Mouse (Mus musculus): ENCODE measurements around the gene Ipo11. TPM values are rescaled to one million over a fixed set of nuclear protein-coding genes. Genes with fewer than 3 reads are reported as not detected.
"Not testable (repeated sequence)": the region's sequence is repeated elsewhere in the genome, so short reads cannot be mapped to it uniquely, and the experiment has no call there.

Gene Ipo11
- polyA plus RNA-seq, 1 experiment: 48.6 TPM

DNA sequence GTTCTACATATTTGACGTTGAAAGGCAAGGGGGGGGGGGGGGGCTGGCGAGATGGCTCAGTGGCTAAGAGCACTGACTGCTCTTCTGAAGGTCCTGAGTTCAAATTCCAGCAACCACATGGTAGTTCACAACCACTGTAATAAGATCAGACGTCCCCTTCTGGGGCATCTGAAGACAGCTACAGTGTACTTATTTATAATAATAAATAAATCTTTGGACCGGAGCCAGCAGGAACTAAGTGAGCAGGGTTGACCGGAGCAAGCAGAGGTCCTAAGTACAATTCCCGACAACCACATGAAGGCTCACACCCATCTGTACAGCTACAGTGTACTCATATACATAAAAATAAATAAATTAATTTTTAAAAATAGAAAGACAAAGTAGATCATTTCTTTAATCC, 31.6 kb downstream of the Ipo11 start:
- not testable (repeated sequence) for DNase-seq (ENCODE audit: extremely low spot score in 1 of 2, low spot score in 1 of 2)

DNA sequence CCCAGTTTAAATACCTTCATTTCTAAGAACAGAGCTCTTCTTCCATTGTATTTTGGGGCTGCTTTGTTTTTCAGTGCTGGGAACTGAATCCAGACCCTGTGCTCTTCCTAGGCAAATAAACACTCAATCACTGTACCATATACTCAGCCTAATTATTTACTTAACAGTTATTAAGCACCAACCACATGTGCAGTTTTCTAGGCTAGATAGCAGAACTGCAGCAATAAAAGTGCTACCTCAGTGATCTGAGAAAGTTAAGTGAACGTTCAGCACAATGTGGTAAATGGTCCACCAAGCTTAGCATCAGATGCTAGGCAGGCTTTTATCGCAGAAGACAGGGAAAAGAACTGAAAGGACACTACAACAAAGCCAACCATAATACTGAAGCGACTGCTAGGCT, 32.1 kb downstream of the Ipo11 start:
- no peak for DNase-seq (ENCODE audit: extremely low spot score in 1 of 2, low spot score in 1 of 2)

DNA sequence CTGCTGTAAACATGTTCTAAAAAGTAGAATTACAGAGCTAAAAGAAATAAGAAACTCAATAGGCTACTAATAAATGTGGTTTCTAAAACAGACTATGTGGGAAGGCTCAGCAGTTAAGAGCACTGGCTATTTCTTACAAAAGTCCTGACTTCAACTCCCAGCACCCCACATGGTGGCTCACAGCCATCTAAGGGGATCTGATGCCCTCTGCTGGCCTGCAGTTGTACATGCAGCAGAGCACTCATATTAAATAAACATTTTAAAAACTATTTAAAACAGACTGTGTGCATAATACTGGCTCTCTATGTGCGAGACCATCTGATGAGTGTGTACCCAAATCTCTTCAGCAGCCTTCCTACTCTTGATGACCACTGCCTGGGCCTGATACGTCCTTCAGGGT, 42.5 kb downstream of the Ipo11 start:
- DNase-seq (ENCODE audit: extremely low spot score in 1 of 2, low spot score in 1 of 2): no peak

DNA sequence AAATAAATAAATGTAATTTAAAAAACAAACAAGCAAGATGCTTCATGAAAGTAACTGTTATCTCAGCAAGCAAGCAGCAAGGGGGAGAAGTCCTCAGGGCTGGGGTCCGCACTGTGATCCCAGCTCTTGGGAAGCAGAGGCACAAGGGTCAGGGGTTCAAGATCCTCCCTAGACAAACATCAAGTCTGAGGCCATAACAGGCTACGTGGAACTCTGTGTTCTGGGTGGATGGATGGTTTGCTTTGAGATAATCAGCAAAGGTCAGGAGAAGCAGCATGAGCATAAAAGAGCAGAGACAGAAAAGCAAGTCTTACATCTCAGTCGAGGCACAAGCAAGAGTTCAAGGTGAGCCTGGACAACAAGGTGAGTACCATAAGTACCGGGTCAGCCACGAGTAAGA, 43.1 kb downstream of the Ipo11 start:
- DNase-seq (ENCODE audit: extremely low spot score in 1 of 2, low spot score in 1 of 2): no peak

DNA sequence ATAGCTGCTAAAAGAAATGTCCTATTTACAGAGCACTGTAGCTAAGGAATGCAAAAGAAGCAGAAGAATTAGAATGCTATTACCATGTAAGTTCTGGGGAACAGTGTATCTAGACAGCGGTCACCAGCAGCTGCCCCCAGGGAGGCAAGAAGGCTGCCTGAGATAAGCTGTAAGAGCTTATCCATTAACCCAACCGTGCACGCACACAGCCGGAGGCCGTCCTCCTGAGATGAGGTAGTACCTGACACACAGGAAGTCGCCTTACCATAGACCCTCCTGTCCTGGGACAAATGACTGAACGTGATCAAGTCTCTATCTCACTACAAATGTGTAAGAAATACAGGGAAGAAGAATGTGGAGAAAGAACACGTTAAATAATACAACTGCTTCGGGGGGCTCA, 43.6 kb downstream of the Ipo11 start:
- DNase-seq (ENCODE audit: extremely low spot score in 1 of 2, low spot score in 1 of 2): no peak

DNA sequence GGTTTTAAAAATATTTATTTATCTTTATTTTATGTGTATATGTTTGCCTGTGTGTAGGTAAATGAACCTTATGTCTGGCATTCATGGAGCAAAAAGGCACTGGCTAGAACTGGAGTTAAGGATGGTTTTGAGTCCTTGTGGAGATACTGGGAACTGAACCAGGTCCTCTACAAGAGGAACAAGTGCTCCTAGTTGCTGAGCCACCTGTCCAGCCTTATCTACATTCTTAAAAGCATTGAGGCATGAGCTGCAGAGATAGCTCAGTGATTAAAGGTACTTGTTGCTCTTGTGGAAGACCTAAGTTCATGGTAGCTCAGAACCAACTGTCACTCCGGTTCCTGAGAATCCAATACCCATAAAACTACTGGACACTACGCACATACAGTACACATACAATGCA, 49.4 kb downstream of the Ipo11 start:
- DNase-seq (ENCODE audit: extremely low spot score in 1 of 2, low spot score in 1 of 2): no peak

DNA sequence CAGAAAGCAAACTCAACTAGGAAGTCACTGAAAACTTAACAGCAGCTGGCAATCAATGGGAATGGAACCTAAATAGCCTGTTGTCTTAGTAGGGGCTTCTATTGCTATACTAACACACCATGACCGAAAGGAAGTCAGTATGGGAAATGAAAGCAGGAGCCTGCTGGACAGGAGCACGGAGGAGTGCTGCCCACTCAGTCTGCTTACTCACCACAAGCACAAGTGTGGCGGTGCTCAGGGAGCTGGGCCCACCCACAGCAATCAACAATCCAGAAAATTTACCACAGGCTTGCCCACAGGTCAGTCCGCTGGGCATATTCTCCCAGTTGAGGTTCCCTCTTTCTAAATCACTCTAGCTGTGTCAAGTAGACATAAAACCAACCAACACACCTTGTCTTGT, 52.5 kb downstream of the Ipo11 start:
- DNase-seq (ENCODE audit: extremely low spot score in 1 of 2, low spot score in 1 of 2): no peak

DNA sequence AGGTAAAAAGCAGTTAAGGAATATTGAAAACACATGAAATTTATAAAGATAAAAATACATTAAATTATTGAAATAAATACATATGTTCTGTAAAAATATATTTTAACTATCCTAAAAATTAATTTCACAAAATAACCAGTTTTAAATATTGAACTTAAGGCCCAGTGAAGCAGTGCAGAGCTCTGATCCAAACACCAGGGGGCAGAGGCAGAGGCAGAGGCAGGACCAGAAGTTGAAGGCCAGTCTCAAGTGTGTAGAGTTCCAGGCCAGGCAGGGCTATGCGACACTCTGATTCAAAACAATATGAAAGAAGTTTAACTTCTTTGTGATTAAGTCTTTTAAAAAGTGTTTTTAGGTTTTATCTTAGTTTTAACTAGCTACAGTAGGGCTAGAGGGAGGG, 60.5 kb downstream of the Ipo11 start:
- no peak for DNase-seq (ENCODE audit: extremely low spot score in 1 of 2, low spot score in 1 of 2)

DNA sequence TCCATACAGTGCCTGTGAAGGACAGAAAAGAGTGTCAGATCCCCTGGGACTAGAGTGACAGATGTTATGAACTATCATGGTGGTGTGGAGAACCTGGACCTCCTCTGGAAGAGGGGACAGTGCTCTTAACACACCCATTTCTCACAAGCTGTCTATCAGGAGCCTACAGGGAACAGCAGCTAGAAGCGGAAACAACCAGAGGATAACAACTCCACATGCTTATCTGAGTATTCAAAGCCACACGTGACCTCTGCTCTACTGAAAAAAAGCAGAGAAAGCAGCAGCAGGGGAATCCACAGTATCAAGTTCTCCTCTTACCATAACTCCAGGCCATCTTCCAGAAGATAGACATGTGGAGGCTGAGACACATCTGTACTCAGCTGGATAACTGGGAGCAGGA, 71.2 kb downstream of the Ipo11 start:
- no peak for DNase-seq (ENCODE audit: extremely low spot score in 1 of 2, low spot score in 1 of 2)

DNA sequence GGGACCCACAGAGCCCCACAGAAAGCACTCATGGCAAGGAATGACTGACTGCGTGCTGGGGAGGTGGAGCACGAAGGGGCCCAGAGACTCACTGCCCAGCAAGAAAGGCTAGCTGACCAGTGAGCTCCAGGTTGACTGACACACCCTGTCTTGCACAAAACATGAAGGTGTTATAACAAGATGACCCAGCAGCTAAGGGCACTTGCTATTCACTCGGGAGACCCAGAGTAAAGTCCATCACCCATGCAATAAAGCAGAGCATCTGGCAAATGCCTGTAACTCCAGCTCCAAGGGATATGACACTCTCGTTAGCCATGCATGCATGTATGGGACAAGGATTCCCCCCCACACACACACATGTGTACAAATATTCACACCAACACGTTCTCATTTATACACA, 78.0 kb downstream of the Ipo11 start:
- DNase-seq (ENCODE audit: extremely low spot score in 1 of 2, low spot score in 1 of 2): no peak

DNA sequence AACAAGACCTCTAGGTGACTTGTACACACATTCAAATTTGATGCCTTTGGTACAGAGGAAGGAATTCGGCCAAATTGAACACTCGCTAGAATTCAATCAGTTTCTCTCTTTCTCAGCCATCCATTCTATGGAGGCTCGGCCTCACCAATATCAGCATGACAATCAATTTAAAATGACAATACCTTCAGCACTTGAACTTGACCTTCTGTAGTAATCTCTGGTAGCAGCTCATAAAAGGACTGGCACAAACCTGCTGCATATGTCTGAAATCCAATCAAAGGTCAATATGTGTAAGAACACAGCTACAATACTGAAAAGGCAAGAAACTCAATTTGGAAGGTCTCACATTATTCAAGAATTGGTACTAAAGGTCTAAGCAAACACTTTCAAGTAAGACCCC, 80.2 kb downstream of the Ipo11 start:
- DNase-seq (ENCODE audit: extremely low spot score in 1 of 2, low spot score in 1 of 2): no peak

DNA sequence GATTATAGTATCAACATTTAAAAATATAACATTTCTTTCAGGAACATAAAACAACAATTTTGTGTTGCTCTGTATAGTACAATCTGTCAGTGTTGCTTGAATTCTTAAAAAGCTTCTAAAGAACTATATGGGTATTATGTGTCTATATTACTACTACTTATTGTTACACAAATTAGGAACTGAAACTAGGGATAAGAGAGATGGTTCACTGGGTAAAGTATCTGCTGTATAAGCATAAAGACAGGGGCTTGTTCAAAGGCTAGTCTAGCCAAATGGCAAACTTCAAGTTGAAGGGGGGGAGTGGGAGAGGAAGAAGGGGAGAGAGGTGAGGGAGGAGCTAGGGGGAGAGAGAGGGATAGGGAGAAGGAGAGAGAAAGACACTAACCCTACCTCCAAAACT, 89.2 kb downstream of the Ipo11 start:
- no peak for DNase-seq (ENCODE audit: extremely low spot score in 1 of 2, low spot score in 1 of 2)

DNA sequence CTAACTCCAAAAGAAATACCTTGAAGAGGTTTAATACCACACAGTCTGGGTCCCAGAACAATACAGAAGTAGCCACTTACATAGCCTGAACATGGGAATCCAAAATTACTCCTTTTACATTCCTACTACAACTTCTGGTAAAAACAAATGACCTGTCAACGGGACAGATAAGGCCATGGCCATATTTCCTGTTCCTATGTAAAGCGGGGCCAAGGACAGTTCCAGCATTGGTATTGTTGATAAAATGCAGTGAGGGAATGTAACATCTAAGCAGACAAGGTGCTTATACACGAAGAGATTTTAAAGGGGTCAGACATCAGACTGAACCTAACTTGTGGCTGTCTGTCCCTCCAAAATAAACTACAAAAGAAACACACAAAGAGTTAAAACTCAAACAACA, 91.8 kb downstream of the Ipo11 start:
- no peak for DNase-seq (ENCODE audit: extremely low spot score in 1 of 2, low spot score in 1 of 2)

DNA sequence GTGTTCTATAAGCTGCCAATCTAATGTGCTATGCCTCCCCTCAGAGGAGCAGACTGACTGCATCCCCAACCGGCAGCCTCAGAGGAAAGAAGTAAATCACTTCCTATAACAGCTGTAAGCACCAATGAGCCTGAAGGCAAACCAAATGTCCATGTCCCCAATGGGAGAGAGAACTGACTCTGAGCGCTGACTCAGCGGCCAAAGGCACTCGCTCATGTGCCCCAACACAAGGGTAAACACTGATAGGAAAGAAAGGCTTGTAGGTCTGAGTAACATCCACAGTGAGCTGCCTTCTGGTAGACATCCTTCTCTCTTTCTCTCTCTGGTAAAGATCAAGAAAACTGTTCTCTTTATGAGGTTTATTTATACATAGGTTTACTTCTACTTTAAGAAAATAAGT, 94.2 kb downstream of the Ipo11 start:
- DNase-seq (ENCODE audit: extremely low spot score in 1 of 2, low spot score in 1 of 2): no peak

DNA sequence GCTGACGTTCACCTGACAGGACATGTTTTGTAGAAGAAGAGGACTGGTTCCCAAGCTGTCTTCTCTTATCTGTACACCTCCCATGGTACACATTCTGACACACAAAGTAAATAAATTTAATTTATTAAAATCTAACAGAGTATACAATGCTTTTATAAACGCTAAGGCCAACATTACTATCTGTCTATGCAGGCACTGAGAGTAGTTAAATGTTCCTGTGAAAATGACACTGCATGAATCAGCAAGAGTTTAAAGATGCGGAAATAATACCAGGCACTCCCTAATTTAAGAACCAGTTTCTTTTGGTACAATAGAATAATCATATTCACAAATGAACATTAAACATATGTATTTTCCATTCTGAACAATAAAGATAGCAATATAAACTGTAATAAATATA, 98.0 kb downstream of the Ipo11 start:
- DNase-seq (ENCODE audit: extremely low spot score in 1 of 2, low spot score in 1 of 2): no peak

DNA sequence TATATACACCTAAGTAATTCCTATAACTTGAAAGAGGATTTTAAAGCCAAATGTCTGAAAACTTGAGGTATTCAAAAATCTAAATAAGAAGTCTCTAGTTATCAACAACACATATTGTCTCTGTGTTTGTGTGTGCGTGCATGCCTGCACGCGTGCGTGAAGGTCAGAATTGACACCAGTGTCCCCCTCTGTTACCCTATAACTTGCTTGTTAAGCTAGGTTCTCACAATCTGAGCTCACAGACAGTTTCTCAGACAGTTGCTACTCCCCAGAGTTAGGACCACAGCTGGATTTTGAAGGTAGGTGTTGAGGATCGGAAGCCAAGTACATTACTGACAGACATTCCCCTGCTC, 100.3 kb downstream of the Ipo11 start:
- no peak for DNase-seq (ENCODE audit: extremely low spot score in 1 of 2, low spot score in 1 of 2)

DNA sequence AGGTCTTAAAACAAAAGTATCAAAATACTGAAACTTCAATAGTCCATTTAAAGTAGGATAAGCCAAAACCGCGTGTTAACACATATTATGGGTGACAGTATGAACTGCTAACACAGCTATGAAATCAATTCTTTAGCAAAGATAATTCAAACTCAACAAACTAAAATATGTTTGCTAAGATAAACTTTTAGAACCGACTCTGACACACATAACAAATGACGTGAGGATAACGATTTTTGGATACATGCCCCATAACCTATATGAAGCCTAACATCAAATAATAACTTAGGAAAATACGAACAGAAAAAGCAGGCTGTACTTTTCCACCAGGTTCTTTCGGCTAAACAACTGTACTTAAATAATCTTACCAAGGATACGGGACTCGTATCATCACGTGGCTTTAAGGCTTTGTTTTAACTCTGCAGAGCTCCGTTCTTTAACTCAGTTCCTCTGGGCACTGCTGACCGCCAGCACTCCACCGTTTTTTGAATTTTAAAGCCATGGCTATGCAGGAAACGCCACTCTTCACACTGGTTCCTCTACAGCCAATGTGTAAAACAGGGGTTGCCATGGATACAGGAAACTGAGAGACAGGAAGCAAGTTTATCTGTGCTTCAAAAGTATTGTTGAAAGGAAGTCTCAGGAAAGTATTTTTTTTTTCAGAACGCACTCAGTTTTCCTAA, 100.8 kb downstream of the Ipo11 start:
- DNase-seq (ENCODE audit: extremely low spot score in 1 of 2, low spot score in 1 of 2): peak; percentile 20 to 37

DNA sequence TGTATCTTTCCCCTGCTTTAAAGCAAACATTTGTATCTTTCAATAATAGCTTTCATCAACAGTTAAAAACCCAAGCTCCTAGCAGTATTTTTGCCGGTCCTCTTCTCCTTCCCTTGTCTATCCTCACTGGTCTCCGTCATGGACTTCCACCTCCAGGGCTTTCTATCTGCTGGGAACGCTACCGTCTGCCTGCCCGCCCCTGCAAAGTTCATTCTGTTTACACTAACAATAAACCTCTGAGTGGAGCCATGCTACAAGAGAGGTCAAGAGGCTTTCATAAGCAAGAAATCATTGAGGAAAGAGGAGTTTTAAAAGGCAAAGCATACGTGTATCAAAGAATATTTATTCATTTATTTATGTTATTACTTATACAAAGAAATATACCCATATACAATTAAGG, 106.7 kb downstream of the Ipo11 start:
- no peak for DNase-seq (ENCODE audit: extremely low spot score in 1 of 2, low spot score in 1 of 2)

DNA sequence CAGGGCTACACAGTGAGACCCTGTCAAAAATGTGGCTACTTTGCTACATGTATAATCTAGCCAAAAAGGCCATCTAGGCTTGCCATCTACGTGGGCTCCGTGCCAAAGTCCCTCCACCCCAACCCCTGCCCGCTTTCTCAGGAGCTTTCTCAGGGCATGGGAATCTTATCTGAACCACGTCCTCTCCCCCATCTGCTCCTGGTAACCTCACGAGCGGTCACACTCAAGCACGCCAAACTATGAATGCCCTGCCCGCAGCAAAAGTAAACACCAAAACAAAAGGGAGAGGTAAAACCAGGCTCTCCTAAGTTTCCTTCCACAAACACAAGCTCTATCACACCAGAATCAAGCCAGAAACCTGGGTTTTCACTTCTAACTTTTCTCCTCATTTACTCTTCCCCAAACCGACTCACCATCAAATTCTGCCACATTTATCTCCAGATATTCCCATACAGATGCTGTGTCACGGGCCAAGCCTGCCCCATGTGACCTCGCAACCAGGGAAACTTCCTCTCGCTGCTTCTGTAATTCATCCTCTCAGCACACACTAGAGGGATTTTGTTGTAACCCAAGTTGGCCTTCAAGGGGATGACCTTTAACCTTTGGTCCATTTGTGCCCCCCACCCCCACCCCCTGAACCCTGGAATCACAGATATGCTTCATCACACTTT, 107.3 kb downstream of the Ipo11 start:
- no peak for DNase-seq (ENCODE audit: extremely low spot score in 1 of 2, low spot score in 1 of 2)

DNA sequence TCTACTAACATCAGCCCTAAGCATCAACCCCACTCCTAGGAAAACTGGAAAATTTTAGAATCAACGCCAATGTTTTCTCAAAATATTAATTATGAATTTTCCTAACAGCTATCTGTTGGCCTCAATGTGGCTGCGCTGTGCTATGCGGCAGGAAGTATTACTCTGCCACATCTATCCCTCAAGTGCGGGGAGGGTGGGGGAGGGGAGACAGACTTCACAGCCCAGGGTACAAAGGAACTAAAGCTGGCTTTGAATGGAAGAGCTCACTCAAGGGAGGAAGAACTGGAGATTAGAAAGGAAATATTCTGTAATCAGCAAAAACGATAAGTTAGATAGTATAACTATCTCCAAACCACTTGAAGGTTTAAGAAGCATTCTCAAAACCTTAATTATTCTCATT, 111.1 kb downstream of the Ipo11 start:
- DNase-seq (ENCODE audit: extremely low spot score in 1 of 2, low spot score in 1 of 2): no peak

DNA sequence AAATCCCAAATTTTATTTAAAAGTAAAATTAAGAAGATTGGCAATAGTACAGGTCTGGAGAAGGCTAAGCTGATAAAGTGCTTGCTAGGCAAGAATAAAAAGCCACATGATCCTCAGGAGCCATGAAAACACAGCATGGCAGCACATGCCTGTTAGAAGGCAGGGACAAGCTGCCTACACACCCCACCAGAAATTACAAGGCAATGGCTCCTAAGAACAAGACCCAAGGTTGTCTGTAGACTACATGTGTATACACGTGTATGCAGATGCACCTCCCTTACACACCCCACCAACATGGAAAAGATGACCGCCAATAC, 112.9 kb downstream of the Ipo11 start:
- no peak for DNase-seq (ENCODE audit: extremely low spot score in 1 of 2, low spot score in 1 of 2)

DNA sequence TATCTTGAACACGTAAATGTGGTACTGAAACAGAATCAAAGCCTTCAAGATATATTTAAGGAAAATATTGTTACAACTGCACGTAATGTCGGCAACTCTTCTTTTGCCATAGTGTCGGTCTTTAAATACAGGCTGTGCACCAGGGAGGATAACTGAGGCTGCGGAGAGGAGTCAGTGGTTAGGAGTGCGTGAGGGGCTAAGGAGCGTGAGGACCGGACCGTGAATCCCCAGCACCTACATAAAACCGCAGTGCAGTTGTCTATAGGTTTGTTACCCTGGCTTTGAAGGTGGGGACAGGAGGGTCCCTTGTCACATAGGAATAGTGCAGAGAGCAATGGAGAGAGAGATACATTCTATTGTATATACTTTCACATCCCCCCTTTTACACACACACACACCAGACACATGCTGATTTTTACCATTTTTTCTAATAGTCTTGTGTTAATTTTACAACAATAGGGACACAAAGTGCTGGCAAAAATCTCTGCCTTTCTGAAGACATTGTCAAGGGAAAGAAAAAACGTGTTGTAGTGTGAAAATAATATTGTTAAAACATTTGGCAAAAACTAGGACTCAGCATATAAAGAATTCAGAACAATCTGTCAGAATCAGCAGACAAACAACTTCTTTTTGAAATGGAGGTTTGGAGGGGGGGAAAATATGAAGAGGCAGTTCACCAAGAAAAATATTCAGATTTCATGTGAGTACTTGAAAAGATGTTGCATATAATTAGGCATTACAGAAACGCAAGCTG, 113.5 kb downstream of the Ipo11 start:
- no peak for DNase-seq (ENCODE audit: extremely low spot score in 1 of 2, low spot score in 1 of 2)

All from frontal cortex, adult 2 months (tissue).